In the genomic region with DNA sequence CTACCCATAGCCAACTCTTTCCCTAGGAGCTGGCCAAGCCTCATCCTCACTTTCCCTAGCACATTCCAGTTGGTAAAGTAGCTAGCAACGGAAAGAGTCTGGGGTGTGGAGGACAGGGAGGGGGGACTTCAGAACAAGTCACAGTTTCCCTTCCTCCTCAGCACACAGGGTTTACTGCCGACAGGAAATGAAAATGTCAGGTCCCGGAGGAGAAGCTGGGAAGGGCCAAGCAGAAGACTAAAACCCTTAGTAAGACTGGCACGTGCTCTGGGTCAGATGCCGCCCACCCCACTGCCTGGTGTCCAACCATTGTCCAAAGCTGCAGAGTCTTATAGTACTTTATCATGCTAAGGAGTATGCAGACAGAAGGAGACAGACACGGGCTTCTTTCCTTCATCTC, we compare ENCODE assay signal across 13 mouse cellular contexts.
A peak's percentile ranks its signal among the peaks of the same experiment; 100 is the strongest.
DNase-seq lines count a peak whose midpoint lies in the region; ATAC-seq lines count a peak whose summit lies in the region.
"Had no signal": no experiment of that assay in that cellular context is flagged by ENCODE, and none has a peak within 500 bp of the region (broad histone marks: within the 10 kb centered on the region; RNA-seq: fewer than 3 reads in every experiment).

No protein-coding gene starts in this region.

- H3K27me3 ChIP-seq in heart, embryonic 10.5 days (ENCODE audit: insufficient read depth, poor library complexity, severe bottlenecking): no peaks in the 10 kb centered on the region
- H3K27me3 ChIP-seq: Patski had no signal

- H3K9me3 ChIP-seq in heart, embryonic 10.5 days: no peaks in the 10 kb centered on the region
- H3K9me3 ChIP-seq: hindbrain, embryonic 10.5 days had no signal

- H3K4me3 ChIP-seq in heart, embryonic 10.5 days: no peak overlapping the region
- H3K4me3 ChIP-seq: hindbrain, embryonic 10.5 days; layer of hippocampus, adult 2 months had no signal

- H3K4me1 ChIP-seq in heart, embryonic 10.5 days: peaks cover 16% of the 10 kb centered on the region
- H3K4me1 ChIP-seq: hindbrain, embryonic 10.5 days had no signal

- no peaks in the 10 kb centered on the region for H3K36me3 ChIP-seq in heart, embryonic 10.5 days
- H3K36me3 ChIP-seq: hindbrain, embryonic 10.5 days had no signal

- 58% methylated on average over 6 of the region's 6 CpGs for WGBS in heart, embryonic 10.5 days

- H3K27ac ChIP-seq in heart, embryonic 10.5 days: no peak overlapping the region
- H3K27ac ChIP-seq: hindbrain, embryonic 10.5 days had no signal

- peak; percentile 98 for DNase-seq in heart, adult 11 months
- DNase-seq in heart, embryonic 10.5 days (ENCODE audit: low spot score): no peak
- peak; percentile 64 to 76 for DNase-seq in heart, adult 9 months (ENCODE audit: low spot score in 2 of 2)
- peak; percentile 21 to 28 for DNase-seq in kidney, adult 8-10 months
- peak; percentile 30 to 38 for DNase-seq in lung, postnatal 4 days
- DNase-seq in cerebellum, adult 9-11 months: no peak
- DNase-seq in right cerebral cortex, postnatal 25 days: no peak
- DNase-seq: embryo, embryonic 11 days had no signal

- no peak for ATAC-seq in activated CD4-positive, CD25-positive, alpha-beta regulatory T cell, adult 4 months
- ATAC-seq: forebrain, embryonic 14.5 days; Patski had no signal

Comparison
In these comparisons a context has a peak if more than half of its experiments do, and no peak if none do; other contexts are left out.
1. DNase-seq: peak in heart, adult 11 months (single experiment), heart, adult 9 months (2 of 2), kidney, adult 8-10 months (2 of 2) and lung, postnatal 4 days (2 of 2); none in heart, embryonic 10.5 days (single experiment), cerebellum, adult 9-11 months (single experiment) and right cerebral cortex, postnatal 25 days (single experiment).